ENCODE assay signal across 15 mouse cellular contexts in genomic region chr13:98183157-98183878, GRCm38 (mm10). TPM values are rescaled to one million over a fixed set of nuclear protein-coding genes. Genes with fewer than 3 reads are reported as not detected.
A peak's percentile ranks its signal among the peaks of the same experiment; 100 is the strongest.
DNase-seq lines count a peak whose midpoint lies in the region; ATAC-seq lines count a peak whose summit lies in the region.
"Had no signal": no experiment of that assay in that cellular context is flagged by ENCODE, and none has a peak within 500 bp of the region (broad histone marks: within the 10 kb centered on the region; RNA-seq: fewer than 3 reads in every experiment).

No protein-coding gene starts in this region.

- H3K27ac ChIP-seq in brown adipose tissue, adult 24 weeks (replicated peaks; ENCODE audit: low read depth, low read length): peak overlapping the region; percentile 86
- no peak overlapping the region for H3K27ac ChIP-seq in midbrain, embryonic 16.5 days (ENCODE audit: low read length)
- H3K27ac ChIP-seq: heart, embryonic 15.5 days; hindbrain, embryonic 15.5 days; limb, embryonic 10.5 days; liver, embryonic 14.5 days had no signal

- H3K36me3 ChIP-seq in midbrain, embryonic 16.5 days (ENCODE audit: control insufficient read depth, insufficient read depth, low read length): no peaks in the 10 kb centered on the region
- H3K36me3 ChIP-seq: heart, embryonic 15.5 days; hindbrain, embryonic 15.5 days; limb, embryonic 10.5 days had no signal

- peaks cover 54% of the 10 kb centered on the region for H3K4me1 ChIP-seq in brown adipose tissue, adult 24 weeks (ENCODE audit: control insufficient read depth, insufficient read depth, insufficient read length, low read length)
- H3K4me1 ChIP-seq in midbrain, embryonic 16.5 days (ENCODE audit: control insufficient read depth, insufficient read depth, low read length): peaks cover 5% of the 10 kb centered on the region; the same call in 1 of the 2 replicates
- H3K4me1 ChIP-seq: hindbrain, embryonic 15.5 days had no signal

- no peak overlapping the region for H3K4me2 ChIP-seq in midbrain, embryonic 16.5 days (ENCODE audit: low read length)
- H3K4me2 ChIP-seq: heart, embryonic 15.5 days; hindbrain, embryonic 15.5 days had no signal

- H3K4me3 ChIP-seq in brown adipose tissue, adult 24 weeks (ENCODE audit: insufficient read depth, low read depth, low read length): 0 out of 2 replicates have a peak overlapping the region, but pooled peaks have one; percentile 9
- no peak overlapping the region for H3K4me3 ChIP-seq in midbrain, embryonic 16.5 days (ENCODE audit: low read depth, low read length)
- H3K4me3 ChIP-seq: heart, embryonic 15.5 days; hindbrain, embryonic 15.5 days; limb, embryonic 10.5 days had no signal

- intact Hi-C loops in heart, postnatal 36 days (cut with DNase I): no loop called here

- 85% methylated on average over 21 of the region's 21 CpGs for WGBS in midbrain, embryonic 16.5 days

- no peak for ATAC-seq in midbrain, embryonic 16.5 days

- H3K9ac ChIP-seq in midbrain, embryonic 16.5 days (ENCODE audit: low read depth, low read length): no peak overlapping the region
- H3K9ac ChIP-seq: heart, embryonic 15.5 days; hindbrain, embryonic 15.5 days; liver, embryonic 14.5 days had no signal

- H3K27me3 ChIP-seq in midbrain, embryonic 16.5 days (ENCODE audit: control insufficient read depth, insufficient read depth, low read depth, low read length): no peaks in the 10 kb centered on the region
- H3K27me3 ChIP-seq: heart, embryonic 15.5 days; hindbrain, embryonic 15.5 days had no signal

- peak; percentile 91 for DNase-seq in heart, adult 11 months
- no peak for DNase-seq in heart, postnatal 36 days
- DNase-seq in kidney, postnatal 36 days: peak; percentile 48 to 52
- DNase-seq in lung, postnatal 4 days: peak; percentile 24 to 39
- no peak for DNase-seq in left cerebral cortex, adult 18-20 months (ENCODE audit: low spot score in 2 of 2)
- no peak for DNase-seq in frontal cortex, postnatal 36 days (ENCODE audit: low spot score in 2 of 2)
- DNase-seq: B cell, adult 2 months; cerebellum, postnatal 36 days; gastrocnemius, postnatal 25 days had no signal

- H3K9me3 ChIP-seq in midbrain, embryonic 16.5 days (replicated peaks; ENCODE audit: control insufficient read depth, low read length, poor library complexity, severe bottlenecking): no peaks in the 10 kb centered on the region
- H3K9me3 ChIP-seq: heart, embryonic 15.5 days; hindbrain, embryonic 15.5 days; limb, embryonic 10.5 days had no signal

RNA-seq across cellular contexts. Expression of gene Arhgef28, which starts 22.9 kb away (rescaled TPM):
- total RNA-seq in heart, postnatal 36 days (2021): 1 to 10 TPM; 4.5 to 4.9 TPM
- polyA plus RNA-seq in brown adipose tissue, adult 24 weeks (2012; ENCODE audit: insufficient read depth, insufficient read length, missing spikeins): 14.1 and 14.8 TPM in 2 replicates
- polyA plus RNA-seq in midbrain, embryonic 16.5 days (2015; fragmentation: Nextera tagmentation; extraction: Ambion mirVana): 33.3 and 35.1 TPM in 2 replicates
- total RNA-seq in left cerebral cortex, adult 18-20 months (2021): 10 to 100 TPM; 35.4 to 42.3 TPM

Comparison
In these comparisons a context has a peak if more than half of its experiments do, and no peak if none do; other contexts are left out.
1. DNase-seq: peak in heart, adult 11 months (single experiment), kidney, postnatal 36 days (2 of 2) and lung, postnatal 4 days (2 of 2); none in heart, postnatal 36 days (0 of 2), left cerebral cortex, adult 18-20 months (0 of 2) and frontal cortex, postnatal 36 days (0 of 2).
2. RNA of gene Arhgef28, which starts 22.9 kb away (total RNA-seq): 35.4 to 42.3 TPM in left cerebral cortex, adult 18-20 months; 4.5 to 4.9 TPM in heart, postnatal 36 days; every median in the first group is over 4 times any median in the second.